9 mouse cellular contexts compared by ENCODE assay signal in genomic region chr2:69802911-69803312, GRCm38 (mm10). TPM values are rescaled to one million over a fixed set of nuclear protein-coding genes. Genes with fewer than 3 reads are reported as not detected.
DNase-seq lines count a peak whose midpoint lies in the region; ATAC-seq lines count a peak whose summit lies in the region.
"Had no signal": no experiment of that assay in that cellular context is flagged by ENCODE, and none has a peak within 500 bp of the region (broad histone marks: within the 10 kb centered on the region; RNA-seq: fewer than 3 reads in every experiment).

No protein-coding gene starts in this region.

- peak; percentile 37; the same call in 1 of the 2 replicates for ATAC-seq in forebrain, embryonic 14.5 days
- no peak for ATAC-seq in forebrain, embryonic 16.5 days
- ATAC-seq in activated CD4-positive, CD25-positive, alpha-beta regulatory T cell, adult 4 months: peak; percentile 98

- no peak overlapping the region for H3K9ac ChIP-seq in forebrain, embryonic 14.5 days (ENCODE audit: low read length)
- H3K9ac ChIP-seq in forebrain, embryonic 16.5 days (replicated peaks; ENCODE audit: low read depth, low read length): no peak overlapping the region

- H3K27me3 ChIP-seq in forebrain, embryonic 14.5 days (replicated peaks; ENCODE audit: control insufficient read depth, insufficient read depth, low read length): no peaks in the 10 kb centered on the region
- no peaks in the 10 kb centered on the region for H3K27me3 ChIP-seq in forebrain, embryonic 16.5 days (replicated peaks; ENCODE audit: control insufficient read depth, insufficient read depth, low read length)

- no peaks in the 10 kb centered on the region for H3K9me3 ChIP-seq in forebrain, embryonic 14.5 days (replicated peaks; ENCODE audit: control insufficient read depth, low read length)
- H3K9me3 ChIP-seq in forebrain, embryonic 16.5 days (ENCODE audit: control insufficient read depth, low read length): no peaks in the 10 kb centered on the region

- 57% methylated on average over 5 of the region's 5 CpGs for WGBS in forebrain, embryonic 14.5 days
- 63% methylated on average over 5 of the region's 5 CpGs for WGBS in forebrain, embryonic 16.5 days

- H3K36me3 ChIP-seq in forebrain, embryonic 14.5 days (ENCODE audit: control insufficient read depth, insufficient read depth, low read length): 0 out of 2 replicates have a peak, but pooled peaks cover under 1% of the 10 kb centered on the region
- no peaks in the 10 kb centered on the region for H3K36me3 ChIP-seq in forebrain, embryonic 16.5 days (ENCODE audit: control insufficient read depth, insufficient read depth)

- no peak overlapping the region for H3K4me3 ChIP-seq in forebrain, embryonic 14.5 days (ENCODE audit: low read depth, low read length)
- H3K4me3 ChIP-seq in forebrain, embryonic 16.5 days (replicated peaks; ENCODE audit: low read length): no peak overlapping the region
- H3K4me3 ChIP-seq: myocyte had no signal

- no peak overlapping the region for H3K27ac ChIP-seq in forebrain, embryonic 14.5 days (ENCODE audit: low read depth, low read length)
- no peak overlapping the region for H3K27ac ChIP-seq in forebrain, embryonic 16.5 days (ENCODE audit: low read length)

- no peak for DNase-seq in forebrain, embryonic 14.5 days (ENCODE audit: low spot score)
- peak; percentile 45 to 59 for DNase-seq in cerebellum, postnatal 4 days (ENCODE audit: low spot score in 2 of 2)
- DNase-seq in heart, adult 9 months (ENCODE audit: low spot score in 2 of 2): peak; percentile 57 to 64
- DNase-seq in kidney, postnatal 10 days: peak; percentile 78
- DNase-seq in lung, postnatal 4 days: peak; percentile 76 to 84
- peak; percentile 63 to 66 for DNase-seq in spleen, postnatal 36 days (ENCODE audit: low spot score in 2 of 2)

- no peak overlapping the region for H3K4me2 ChIP-seq in forebrain, embryonic 14.5 days (ENCODE audit: low read length)
- no peak overlapping the region for H3K4me2 ChIP-seq in forebrain, embryonic 16.5 days (ENCODE audit: low read length)

- H3K4me1 ChIP-seq in forebrain, embryonic 14.5 days (ENCODE audit: control insufficient read depth, insufficient read depth, low read length): no peaks in the 10 kb centered on the region
- H3K4me1 ChIP-seq in forebrain, embryonic 16.5 days (replicated peaks; ENCODE audit: control insufficient read depth, insufficient read depth, low read length): no peaks in the 10 kb centered on the region

RNA-seq across cellular contexts. Expression of gene Phospho2, which starts 13.5 kb away (rescaled TPM):
- 43.1 and 45.4 TPM in 2 replicates for polyA plus RNA-seq in forebrain, embryonic 14.5 days (2014; fragmentation: Nextera tagmentation; extraction: Ambion mirVana)
- polyA plus RNA-seq in forebrain, embryonic 16.5 days (2015; fragmentation: Nextera tagmentation; extraction: Ambion mirVana): 35.7 and 40.5 TPM in 2 replicates
- 10 to 100 TPM; 44.8 to 47.8 TPM for polyA plus RNA-seq in activated CD4-positive, CD25-positive, alpha-beta regulatory T cell, adult 4 months (2017; shearing (Covaris generic))

RNA-seq across cellular contexts. Expression of gene Ccdc173, which starts 13.5 kb away (rescaled TPM):
- polyA plus RNA-seq in forebrain, embryonic 14.5 days (2014; fragmentation: Nextera tagmentation; extraction: Ambion mirVana): 1.7 and 2.3 TPM in 2 replicates
- 1.9 and 2.5 TPM in 2 replicates for polyA plus RNA-seq in forebrain, embryonic 16.5 days (2015; fragmentation: Nextera tagmentation; extraction: Ambion mirVana)
- 1 to 10 TPM; 3.8 to 4.7 TPM for polyA plus RNA-seq in activated CD4-positive, CD25-positive, alpha-beta regulatory T cell, adult 4 months (2017; shearing (Covaris generic))

RNA-seq across cellular contexts. Expression of gene Klhl23, which starts 18.8 kb away (rescaled TPM):
- 36.7 and 54.1 TPM in 2 replicates for polyA plus RNA-seq in forebrain, embryonic 14.5 days (2014; fragmentation: Nextera tagmentation; extraction: Ambion mirVana)
- polyA plus RNA-seq in forebrain, embryonic 16.5 days (2015; fragmentation: Nextera tagmentation; extraction: Ambion mirVana): 71.7 and 81.2 TPM in 2 replicates
- under 1 TPM in 1 of 2 experiments, not detected in 1; 0.34 TPM for polyA plus RNA-seq in activated CD4-positive, CD25-positive, alpha-beta regulatory T cell, adult 4 months (2017; shearing (Covaris generic))

RNA-seq across cellular contexts. Expression of gene Ssb, which starts 58.5 kb away (rescaled TPM):
- polyA plus RNA-seq in forebrain, embryonic 14.5 days (2014; fragmentation: Nextera tagmentation; extraction: Ambion mirVana): 298 and 301 TPM in 2 replicates
- polyA plus RNA-seq in forebrain, embryonic 16.5 days (2015; fragmentation: Nextera tagmentation; extraction: Ambion mirVana): 265 and 292 TPM in 2 replicates
- polyA plus RNA-seq in activated CD4-positive, CD25-positive, alpha-beta regulatory T cell, adult 4 months (2017; shearing (Covaris generic)): 100 to 1,000 TPM; 313 to 322 TPM

Comparison
In these comparisons a context has a peak if more than half of its experiments do, and no peak if none do; other contexts are left out.
1. RNA of gene Klhl23, which starts 18.8 kb away (polyA plus RNA-seq): 71.7 to 81.2 TPM in forebrain, embryonic 16.5 days and 36.7 to 54.1 TPM in forebrain, embryonic 14.5 days; 0.34 TPM in activated CD4-positive, CD25-positive, alpha-beta regulatory T cell, adult 4 months; every median in the first group is over 10 times any median in the second.